ENCODE assay signal across 13 mouse cellular contexts in the genomic region with DNA sequence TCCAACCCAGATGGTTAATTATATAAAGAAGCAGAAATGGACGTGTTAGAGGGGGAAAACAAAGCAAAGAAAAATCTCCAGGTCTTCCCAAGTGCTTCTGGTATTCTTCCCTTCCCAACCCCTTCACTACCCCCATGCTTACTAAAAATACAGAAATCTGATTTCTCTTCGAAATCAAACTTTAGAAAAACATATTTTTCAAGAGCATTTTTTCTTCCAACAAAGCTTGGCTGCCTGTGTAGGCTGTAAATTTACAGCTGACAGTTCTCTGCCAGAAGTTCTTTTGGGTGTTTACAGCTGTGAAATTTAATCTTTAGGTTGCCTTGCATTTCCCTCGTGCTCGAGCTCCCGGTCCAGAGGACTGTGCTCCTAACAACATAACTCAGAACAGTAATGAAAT.
A peak's percentile ranks its signal among the peaks of the same experiment; 100 is the strongest.
DNase-seq lines count a peak whose midpoint lies in the region; ATAC-seq and TF ChIP-seq lines count a peak whose summit lies in the region.
"Had no signal": no experiment of that assay in that cellular context is flagged by ENCODE, and none has a peak within 500 bp of the region (broad histone marks: within the 10 kb centered on the region; RNA-seq: fewer than 3 reads in every experiment).

No protein-coding gene starts in this region.

- no peak for DNase-seq in forebrain, postnatal 0 days
- no peak for DNase-seq in forebrain, embryonic 14.5 days (ENCODE audit: low spot score)
- DNase-seq in left cerebral cortex, adult 11 months (ENCODE audit: low spot score) = peak; percentile 22
- DNase-seq in left cerebral cortex, postnatal 4 days = no peak
- peak; percentile 52 for DNase-seq in brain, adult 2 months (ENCODE audit: low read depth, low spot score)
- peak; percentile 29 to 76 for DNase-seq in left cerebral cortex, postnatal 25 days (ENCODE audit: low spot score in 2 of 2)
- no peak for DNase-seq in thymus, adult 18-20 months
- DNase-seq: adrenal gland, postnatal 10 days; cerebellum, postnatal 36 days; gastrocnemius, postnatal 10 days had no signal

- no peaks in the 10 kb centered on the region for H3K27me3 ChIP-seq in forebrain, postnatal 0 days (ENCODE audit: insufficient read depth, low read length)
- H3K27me3 ChIP-seq in forebrain, embryonic 14.5 days (replicated peaks; ENCODE audit: control insufficient read depth, insufficient read depth, low read length) = no peaks in the 10 kb centered on the region
- H3K27me3 ChIP-seq: liver, embryonic 12.5 days had no signal

- H3K4me1 ChIP-seq in forebrain, postnatal 0 days (ENCODE audit: insufficient read depth) = no peaks in the 10 kb centered on the region
- no peaks in the 10 kb centered on the region for H3K4me1 ChIP-seq in forebrain, embryonic 14.5 days (ENCODE audit: control insufficient read depth, insufficient read depth, low read length)
- H3K4me1 ChIP-seq: liver, embryonic 12.5 days had no signal

- 55% methylated on average over 5 of the region's 5 CpGs for WGBS in forebrain, postnatal 0 days
- 78% methylated on average over 5 of the region's 5 CpGs for WGBS in forebrain, embryonic 14.5 days

- no peaks in the 10 kb centered on the region for H3K36me3 ChIP-seq in forebrain, postnatal 0 days (ENCODE audit: insufficient read depth)
- no peaks in the 10 kb centered on the region for H3K36me3 ChIP-seq in forebrain, embryonic 14.5 days (ENCODE audit: control insufficient read depth, insufficient read depth, low read length)
- H3K36me3 ChIP-seq: liver, embryonic 12.5 days had no signal

- intact Hi-C loops in left cerebral cortex, postnatal 4 days (cut with DNase I) = no loop called here
- intact Hi-C loops in left cerebral cortex, postnatal 25 days (cut with DNase I) = no loop called here

- H3K4me3 ChIP-seq in forebrain, postnatal 0 days (ENCODE audit: low read depth, low read length) = no peak overlapping the region
- no peak overlapping the region for H3K4me3 ChIP-seq in forebrain, embryonic 14.5 days (ENCODE audit: low read depth, low read length)
- H3K4me3 ChIP-seq: erythroblast, embryonic 14.5 days; liver, embryonic 12.5 days had no signal

- H3K27ac ChIP-seq in forebrain, postnatal 0 days (ENCODE audit: low read depth, low read length) = 0 out of 2 replicates have a peak overlapping the region, but pooled peaks have one; percentile 9
- H3K27ac ChIP-seq in forebrain, embryonic 14.5 days (ENCODE audit: low read depth, low read length) = no peak overlapping the region
- H3K27ac ChIP-seq: liver, embryonic 12.5 days had no signal

- H3K4me2 ChIP-seq in forebrain, postnatal 0 days (ENCODE audit: low read depth) = no peak overlapping the region
- H3K4me2 ChIP-seq in forebrain, embryonic 14.5 days (ENCODE audit: low read length) = no peak overlapping the region
- H3K4me2 ChIP-seq: liver, embryonic 12.5 days had no signal

- no peak overlapping the region for H3K9ac ChIP-seq in forebrain, postnatal 0 days
- H3K9ac ChIP-seq in forebrain, embryonic 14.5 days (ENCODE audit: low read length) = no peak overlapping the region
- H3K9ac ChIP-seq: liver, embryonic 12.5 days had no signal

- no peaks in the 10 kb centered on the region for H3K9me3 ChIP-seq in forebrain, postnatal 0 days (ENCODE audit: low read length)
- no peaks in the 10 kb centered on the region; the same call in 1 of the 2 replicates for H3K9me3 ChIP-seq in forebrain, embryonic 14.5 days (replicated peaks; ENCODE audit: control insufficient read depth, low read length)
- H3K9me3 ChIP-seq: liver, embryonic 12.5 days had no signal

- peak; percentile 25; the same call in 1 of the 2 replicates for ATAC-seq in forebrain, postnatal 0 days
- ATAC-seq in forebrain, embryonic 14.5 days = no peak
- no peak for ATAC-seq in erythroid progenitor cell, adult 5-6 weeks (replicated peaks; ENCODE audit: low FRiP score, poor library complexity, severe bottlenecking)
- ATAC-seq: liver, embryonic 12.5 days had no signal

- no peak for TF ChIP-seq CTCF in forebrain, postnatal 0 days (IDR thresholded peaks at IDR 0.05; ENCODE audit: low read depth)

Comparison
In these comparisons a context has a peak if more than half of its experiments do, and no peak if none do; other contexts are left out.
1. DNase-seq: peak in left cerebral cortex, adult 11 months (single experiment), brain, adult 2 months (single experiment) and left cerebral cortex, postnatal 25 days (2 of 2); none in forebrain, postnatal 0 days (single experiment), forebrain, embryonic 14.5 days (single experiment), left cerebral cortex, postnatal 4 days (single experiment) and thymus, adult 18-20 months (0 of 2).